Mouse (Mus musculus) urinary bladder, postnatal 36 days (tissue): ENCODE measurements around the gene Muc4.

Source experiments
- DNase-seq, 2 experiments: peaks; one replicate each; pipeline ENCODE4 v3.0.0; 2022; ENCODE audit warnings: low spot score in 2 of 2, mixed read lengths in 1 of 2

Muc4 gene

DNA sequence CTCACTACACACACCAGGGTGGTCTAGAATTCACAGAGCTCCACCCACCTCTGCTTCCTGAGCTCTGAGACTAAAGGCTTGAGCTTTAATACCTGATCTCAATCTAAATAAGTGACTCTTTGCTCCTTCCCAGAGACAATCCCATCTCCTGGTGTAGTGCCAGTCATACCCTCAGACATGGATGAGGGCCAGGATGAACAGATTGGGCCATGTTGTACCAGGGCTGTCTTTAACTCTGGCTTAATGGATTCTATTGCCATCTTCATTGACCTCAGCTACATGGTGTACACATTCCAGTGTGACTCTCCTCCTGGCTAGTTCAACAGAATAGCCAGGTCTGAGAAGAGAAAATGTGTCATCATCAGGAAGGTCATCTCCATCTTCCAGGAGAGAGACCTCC, 9.2 kb upstream of the Muc4 start:
- no peak for DNase-seq

DNA sequence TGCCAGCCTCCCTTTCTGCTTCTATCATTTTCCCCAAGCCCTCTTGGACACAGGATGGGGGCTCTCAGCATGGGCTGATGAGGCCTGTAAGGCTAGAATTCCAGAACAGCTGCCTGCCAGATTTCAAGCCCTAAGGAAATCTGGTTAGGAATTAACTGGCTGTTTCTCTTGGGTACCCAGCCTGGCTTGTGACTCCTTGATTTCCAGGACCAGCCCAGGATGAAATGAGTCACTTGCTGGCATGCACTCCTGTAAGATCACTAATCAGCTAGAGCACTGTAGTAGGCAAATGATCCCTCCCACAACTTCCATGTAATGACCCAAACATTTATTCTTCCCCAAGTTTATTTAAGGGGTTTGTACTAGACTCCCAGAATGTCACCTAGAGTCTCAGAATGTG, 7.4 kb upstream of the Muc4 start:
- DNase-seq: no peak

DNA sequence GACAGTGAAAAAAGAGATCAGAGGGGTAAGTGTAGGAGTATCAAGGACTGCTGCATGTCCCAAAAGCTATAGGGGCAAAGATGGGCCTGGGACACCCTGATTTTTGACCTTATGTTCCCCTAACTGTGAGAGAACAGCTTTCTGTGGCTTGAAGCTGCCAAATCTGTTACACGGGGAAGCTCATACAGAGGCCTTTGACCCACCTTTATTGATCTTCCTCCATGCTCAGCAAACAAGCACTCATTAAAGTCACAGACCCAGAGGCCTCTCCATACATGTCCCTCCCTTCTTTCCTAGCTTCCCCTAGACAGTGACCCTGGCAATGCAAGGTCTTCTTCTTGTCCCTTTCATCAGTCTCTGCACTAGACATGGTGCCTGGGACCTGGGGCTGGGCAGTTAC, 7.0 kb upstream of the Muc4 start:
- no peak for DNase-seq

DNA sequence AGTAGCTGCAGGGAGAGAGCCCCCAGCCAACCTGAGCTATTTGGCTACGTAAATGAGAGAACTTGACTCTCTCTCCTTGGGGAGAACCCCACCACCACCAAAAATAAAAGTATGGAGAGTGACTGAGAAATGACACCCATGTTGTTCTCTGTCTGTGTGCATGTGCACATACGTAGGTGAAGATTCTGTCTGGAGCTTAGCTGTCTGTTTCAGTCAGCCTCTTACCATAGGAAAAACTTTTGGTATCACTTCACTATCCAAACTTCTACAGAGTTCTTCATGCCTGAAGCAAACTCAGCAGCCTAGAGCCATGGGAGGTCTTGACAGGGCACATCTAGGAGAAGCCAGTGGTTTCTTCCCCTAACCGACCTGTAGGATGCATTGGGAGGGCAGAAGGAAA, 2.5 kb upstream of the Muc4 start:
- no peak for DNase-seq

DNA sequence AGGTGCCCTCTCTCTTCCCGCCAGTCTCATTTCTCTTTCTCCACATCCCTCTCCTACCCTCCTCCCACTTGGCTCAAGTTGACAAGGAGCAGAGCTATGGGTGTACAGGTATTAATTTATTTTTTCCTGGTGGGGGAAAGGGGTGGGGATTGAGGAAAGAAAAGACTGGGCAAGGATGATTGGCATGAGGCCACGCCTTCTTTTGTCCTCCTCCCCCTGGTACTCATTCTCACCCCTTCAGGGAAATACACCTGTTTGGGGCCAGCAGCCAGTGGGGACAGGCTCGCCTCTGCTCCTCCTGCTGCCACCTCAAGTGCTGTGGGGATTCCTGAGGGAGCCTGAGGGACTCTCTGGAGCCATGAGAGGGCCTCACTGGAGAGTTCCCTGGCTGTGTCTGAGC, 336 bp downstream of the Muc4 start:
- no peak for DNase-seq

DNA sequence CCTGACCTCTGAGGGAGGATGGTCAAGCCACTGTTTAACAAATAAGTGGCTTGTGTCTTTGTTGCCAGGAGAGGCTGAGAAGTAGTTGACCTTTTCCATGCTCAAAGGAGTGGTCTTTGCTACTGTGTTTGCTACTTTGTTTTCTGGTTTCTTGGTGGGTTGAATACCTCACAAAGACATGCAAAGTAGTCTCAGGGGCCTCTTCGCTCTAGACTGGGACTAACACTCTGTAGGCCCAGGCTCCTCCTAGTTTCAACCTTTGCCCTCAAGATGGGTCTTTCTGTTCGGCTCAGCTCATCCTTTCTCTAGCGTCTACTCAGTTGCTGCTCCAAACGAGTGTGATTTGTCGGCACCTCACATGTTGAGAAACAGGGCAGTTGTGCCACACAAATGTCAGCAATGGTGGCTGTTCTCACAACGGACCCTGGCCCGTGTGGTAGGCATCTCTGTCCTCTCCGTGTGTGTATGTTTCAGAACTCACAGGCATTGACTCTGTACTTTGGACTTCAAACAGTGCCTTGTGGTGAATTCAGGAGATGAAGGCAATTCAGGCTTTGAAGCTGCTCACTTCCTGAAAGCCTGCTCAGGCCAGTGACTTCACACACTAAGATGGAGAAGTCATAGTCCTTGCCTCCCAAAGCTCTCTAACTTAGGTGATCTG, 4.4 kb downstream of the Muc4 start:
- DNase-seq: no peak

DNA sequence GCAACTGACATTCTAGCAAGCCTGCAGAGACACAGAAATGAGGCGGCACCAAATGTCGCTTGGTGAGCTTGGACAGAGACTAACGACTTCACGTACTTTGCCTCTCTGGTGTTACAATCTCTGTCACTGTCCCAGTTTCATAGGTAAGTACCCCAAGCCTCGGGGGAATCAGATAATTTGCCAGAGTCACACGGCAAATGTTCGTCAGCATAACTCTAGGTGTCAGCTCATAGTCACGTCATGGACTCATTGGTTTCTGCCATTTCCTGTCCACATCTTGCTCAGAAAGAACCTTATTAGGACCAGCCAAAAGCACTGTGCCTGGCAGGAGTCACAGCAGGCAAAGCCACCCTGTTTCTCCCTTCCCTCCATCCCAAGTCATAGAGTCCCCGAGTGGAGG, 5.7 kb downstream of the Muc4 start:
- DNase-seq: no peak

DNA sequence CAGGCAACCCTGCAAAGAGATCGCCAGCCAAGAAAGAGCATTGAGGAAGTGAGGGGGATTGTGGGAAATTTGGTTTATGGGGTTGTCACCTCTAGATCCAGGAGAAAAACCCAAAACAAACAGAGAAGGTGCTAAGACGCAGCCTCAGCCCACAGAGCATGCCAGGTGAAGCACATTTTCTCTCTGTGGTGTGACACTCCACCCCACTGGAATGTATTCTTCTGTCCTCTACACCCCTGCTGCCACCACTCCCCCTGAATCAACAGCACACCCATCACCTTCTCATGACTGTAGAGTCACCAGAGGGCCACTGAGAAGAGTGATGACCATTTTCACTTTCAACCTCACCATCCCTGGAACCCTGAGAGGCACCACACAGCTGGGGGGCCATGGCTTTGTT, 7.0 kb downstream of the Muc4 start:
- no peak for DNase-seq

DNA sequence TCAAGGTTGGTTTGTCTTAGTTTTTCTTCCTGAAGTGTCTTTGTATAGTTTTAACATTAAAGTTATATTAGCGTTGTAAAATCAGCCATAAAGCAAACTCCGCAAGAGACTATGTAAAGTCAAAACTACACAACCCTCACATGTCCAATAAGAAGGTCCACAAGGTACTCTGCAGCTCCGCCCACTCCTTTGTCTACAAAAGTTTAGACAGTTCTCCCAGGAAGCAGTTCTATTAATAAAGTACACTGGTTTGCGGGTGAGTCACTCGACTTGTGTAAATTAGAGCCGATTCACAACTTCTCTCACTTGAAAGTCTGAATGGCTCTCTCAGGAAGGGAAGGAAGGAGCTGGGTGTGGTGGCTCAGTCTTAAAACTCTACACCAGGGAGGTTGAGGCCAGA, 10.2 kb downstream of the Muc4 start:
- peak in 1 of 2 experiments; percentile 3 for DNase-seq

DNA sequence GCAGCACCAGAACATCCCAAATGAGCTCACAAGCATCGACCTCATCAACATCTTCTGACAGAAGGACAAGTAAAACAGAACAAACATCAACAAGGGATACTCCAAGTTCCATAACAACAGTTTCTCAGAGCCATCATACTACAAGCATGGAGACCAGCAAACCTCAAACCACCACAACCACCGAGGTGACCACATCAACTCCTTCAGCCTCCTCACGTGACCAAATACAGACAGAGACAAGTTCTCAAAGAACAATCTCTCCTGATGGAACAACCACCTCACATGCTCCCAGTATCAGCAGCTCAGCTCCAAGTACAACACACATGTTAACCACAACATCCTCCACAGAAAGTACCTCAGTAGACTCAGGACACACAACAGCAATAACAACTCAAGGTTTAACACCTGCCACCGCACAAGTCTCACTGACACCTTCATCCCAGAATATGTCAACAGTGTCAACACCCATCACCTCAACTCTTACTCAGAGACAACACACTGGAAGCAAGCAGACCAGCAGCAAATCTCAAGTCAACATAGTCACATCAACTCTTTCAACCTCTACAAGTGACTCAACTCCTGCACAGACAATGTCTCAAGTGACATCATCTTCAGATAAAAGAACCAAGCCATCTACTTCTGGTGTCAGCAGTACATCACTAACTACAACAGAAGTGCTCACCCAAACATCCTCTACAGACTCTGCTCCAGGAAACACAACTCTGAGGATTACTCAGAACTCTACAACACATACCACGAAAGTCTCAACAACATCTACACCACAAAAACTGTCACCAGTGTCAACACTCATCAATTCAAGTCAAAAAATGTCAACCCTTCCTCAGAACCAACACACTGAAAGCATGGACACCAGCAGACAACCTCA, 14.8 kb downstream of the Muc4 start:
- DNase-seq: no peak

DNA sequence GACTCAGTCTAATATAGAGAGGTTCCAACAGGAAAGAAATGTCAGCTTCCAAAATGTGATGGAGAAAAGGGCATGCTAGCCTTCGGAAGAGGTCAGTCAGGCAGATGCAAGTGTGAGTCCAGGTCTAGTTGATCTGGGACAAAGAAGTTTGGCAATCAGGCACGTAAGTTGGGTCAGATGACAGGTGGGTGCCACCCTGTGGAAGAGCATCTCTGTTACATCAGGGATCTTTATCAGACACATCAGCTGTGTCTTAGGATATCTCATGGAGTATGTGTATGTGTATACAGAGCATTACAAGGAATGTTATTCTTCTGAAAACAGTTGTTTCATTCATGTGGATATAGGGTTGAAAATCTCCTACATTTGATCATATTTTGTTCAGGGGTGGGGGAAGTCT, 28.9 kb downstream of the Muc4 start:
- no peak for DNase-seq

DNA sequence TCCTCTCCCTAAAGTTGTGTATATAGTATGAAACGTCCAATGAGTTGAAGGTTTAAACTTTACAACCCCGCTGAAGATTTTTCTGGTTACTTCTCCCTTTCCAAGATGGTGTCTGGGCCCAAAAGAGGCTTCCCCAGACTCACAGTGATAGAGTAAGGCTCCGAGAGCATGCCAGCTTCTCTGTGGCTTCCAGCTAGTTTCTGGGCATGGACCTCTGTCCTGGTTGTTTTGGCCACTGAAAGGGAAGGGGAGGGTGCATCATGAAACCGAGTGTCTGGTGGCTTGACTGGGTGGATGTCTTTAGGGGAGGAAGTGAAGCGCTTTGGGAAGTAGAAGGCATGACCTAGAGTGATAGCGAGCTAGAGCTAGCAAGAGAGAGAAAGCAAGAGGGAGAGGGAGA, 29.3 kb downstream of the Muc4 start:
- no peak for DNase-seq

DNA sequence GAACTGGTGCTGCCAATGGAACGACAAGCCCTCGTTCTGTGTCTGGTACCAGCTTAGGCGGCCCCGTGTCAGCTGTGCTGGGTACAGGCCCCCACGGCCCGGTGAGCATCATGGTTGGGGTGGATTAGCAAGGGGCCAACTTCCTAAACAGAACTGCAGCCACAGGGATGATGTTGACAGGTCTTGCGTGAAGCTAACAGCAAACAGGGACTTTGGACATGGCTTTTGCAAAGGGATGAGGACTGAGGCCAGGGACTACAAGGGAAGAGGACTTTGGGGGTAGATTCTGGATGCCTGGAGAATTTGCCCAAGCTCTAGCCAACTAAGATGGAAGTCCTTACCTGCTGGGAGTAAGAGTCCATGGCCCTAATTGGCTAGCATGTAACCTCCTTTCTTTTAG, 31.2 kb downstream of the Muc4 start:
- no peak for DNase-seq

DNA sequence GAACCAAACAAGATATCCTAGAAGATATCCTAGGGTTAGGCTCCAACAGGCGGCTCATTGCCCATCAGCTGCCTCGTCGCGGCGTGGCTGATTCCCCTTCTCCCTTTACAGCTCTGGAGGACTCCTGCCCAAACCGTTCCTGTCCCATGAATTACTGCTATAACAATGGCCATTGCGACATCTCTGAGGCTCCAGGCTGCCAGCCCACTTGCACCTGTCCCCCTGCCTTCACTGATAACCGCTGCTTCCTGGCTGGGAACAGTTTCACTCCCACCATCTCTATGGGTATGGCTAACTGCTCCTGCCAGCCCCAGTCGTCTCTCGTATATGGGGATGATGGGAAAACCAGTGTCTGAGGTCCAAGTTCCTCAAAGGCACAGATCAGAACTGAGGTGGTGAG, 41.0 kb downstream of the Muc4 start:
- DNase-seq: no peak

DNA sequence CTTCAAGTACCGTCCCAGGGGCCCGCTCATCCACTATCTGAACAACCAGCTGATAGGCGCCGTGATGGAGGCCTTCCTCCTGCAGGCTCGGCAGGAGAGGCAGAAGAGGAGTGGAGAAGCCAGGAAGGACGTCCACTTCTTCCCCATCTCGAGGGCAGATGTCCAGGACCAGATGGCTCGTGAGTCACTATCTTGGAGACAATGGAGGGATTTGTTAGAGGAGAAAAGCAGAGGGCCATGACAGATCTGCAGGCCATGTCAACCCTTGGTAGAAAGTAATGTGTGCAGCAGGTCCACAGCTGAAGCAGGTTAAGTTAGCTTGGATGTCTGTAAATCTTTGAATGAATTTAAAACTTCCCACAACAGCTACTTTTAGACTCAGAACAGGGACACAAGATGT, 43.3 kb downstream of the Muc4 start:
- DNase-seq: no peak

DNA sequence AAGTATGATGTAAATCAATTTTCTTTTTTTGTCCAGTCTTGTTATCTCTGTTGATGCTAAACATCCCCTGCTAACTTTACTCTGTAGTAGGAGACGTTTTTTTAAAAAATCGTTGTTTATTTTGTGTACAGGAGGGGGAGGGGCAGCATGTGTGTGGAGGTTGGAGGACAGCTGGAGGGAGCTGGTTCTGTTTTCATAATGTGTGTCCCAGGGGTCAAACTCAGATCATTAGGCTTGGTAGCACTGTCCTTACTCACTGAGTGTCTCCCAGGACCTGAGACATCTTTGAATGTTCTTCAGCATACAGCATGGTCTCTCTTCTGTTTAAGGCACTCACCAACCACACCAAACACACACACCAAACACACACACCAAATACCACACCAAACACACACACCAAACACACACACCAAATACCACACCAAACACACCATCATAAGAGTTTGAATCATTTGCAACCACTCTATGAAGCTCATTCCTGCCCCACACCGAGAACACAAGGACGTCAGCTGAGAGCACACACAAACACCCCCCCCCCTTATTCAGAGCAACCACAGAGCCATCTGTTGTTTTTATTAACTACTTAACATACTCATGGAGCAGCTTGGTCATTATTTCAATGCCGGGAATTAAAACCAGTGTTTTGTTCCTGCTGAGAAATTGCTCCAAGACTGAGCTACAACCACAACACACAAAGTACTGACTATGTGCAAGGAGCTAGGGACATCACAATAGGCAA, 47.8 kb downstream of the Muc4 start:
- no peak for DNase-seq

DNA sequence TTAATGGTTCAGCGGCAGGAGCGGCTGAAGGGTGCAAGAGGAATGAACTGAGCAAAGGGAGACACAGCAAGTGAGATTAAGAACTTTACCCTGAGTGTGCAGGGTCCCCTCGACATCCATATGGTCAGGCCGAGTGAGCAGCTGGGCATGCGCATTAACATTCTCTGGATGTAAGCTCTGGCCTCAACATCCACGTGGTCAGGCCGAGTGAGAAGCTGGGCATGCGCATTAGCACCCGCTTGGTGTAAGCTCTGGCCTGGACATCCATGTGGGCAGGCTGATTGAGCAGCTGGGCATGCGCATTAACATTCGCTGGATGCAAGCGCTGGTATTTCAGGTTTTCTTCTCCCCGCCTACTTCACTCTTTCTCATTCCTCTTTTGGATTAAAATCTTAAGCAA, 49.2 kb downstream of the Muc4 start:
- peak; percentile 5 to 27 for DNase-seq

DNA sequence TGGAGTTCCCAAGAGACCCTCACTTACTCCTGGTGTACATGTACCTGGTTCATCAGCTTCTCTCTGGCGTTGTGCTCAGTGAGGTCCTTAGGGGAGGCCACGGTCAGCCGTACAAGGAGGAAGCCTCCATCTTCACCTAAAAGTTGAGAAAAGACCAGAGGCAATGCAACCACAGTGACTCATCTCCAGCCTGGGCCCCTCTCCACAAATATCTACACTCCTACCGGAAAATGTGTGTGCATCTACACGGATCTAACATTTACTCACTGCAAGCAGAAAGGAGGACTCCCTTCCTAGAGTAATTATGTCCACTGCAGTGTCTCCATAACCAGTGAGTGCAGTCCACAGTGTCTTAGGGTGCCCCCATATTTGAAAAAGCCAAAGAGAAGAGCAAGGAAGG, 54.4 kb downstream of the Muc4 start:
- no peak for DNase-seq

DNA sequence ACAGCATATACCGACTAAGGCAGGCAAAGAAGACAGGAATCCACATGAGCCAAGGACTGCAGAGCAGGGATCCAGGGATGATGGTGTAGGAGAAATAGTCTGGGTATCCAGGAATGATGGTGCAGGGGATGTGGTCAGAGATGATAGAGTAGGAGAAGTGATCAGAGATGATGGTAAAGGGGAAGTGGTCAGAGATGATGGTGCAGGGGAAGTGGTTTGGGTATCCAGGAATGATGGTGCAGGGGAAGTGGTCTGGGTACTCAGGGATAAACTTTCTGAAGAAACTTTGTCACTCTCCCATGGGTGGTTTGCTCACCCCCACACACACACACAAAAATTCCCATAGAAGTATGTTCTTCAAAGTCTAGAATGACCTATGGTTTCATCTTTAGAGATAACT, 59.5 kb downstream of the Muc4 start:
- no peak for DNase-seq

DNA sequence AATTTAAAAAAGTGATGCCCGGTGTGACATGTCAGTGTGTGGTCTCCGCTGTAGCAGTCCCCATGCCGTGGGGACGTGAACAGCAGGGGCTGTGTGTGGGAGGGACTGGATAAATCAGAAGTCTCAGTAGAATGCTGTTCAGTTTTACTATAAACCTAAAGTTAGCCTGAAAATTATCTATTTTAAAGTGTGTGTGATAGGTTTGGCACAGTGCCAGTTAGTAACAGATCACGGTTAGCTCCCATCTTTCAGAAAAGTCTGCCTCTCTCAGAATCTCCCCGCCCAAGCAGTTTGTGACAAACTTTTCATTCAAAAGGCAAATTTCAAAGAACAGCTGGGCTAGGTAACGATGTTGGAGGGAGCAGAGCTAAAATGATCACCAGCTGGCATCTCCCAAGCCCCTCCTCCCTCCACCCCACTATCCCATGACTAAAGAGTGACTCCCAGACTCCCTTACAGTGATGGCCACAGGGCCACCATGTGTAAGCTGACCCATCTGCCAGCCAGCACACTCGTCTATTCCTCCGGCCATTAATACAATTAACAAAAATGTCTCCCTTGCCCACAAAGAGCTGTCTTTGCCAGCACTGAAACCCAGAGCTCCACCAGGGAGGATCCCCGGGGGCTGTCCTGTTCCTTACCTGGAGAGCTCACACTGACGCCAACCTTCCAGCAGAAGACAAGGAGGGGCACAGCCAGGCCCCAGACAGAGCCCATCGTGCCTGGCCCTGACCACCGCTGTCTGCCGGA, 61.2 kb downstream of the Muc4 start:
- DNase-seq: no peak

DNA sequence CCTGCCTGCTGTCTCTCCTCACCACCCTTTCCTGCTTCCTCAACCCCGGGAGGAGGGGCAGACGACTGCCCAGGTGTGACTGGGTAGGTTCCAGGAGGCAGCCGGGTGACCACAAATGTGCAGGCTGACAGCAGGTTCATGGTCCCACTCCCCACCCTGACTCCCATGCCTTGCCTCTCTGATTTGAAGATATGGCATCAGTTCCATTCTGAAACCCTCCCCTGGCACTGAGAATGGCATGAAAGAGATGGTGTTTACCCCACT, 61.7 kb downstream of the Muc4 start, which contains the start of gene Muc20:
Gene Muc20 (minus strand): TSS at position 10 of the 264 bp plus-strand sequence.
- DNase-seq: no peak

DNA sequence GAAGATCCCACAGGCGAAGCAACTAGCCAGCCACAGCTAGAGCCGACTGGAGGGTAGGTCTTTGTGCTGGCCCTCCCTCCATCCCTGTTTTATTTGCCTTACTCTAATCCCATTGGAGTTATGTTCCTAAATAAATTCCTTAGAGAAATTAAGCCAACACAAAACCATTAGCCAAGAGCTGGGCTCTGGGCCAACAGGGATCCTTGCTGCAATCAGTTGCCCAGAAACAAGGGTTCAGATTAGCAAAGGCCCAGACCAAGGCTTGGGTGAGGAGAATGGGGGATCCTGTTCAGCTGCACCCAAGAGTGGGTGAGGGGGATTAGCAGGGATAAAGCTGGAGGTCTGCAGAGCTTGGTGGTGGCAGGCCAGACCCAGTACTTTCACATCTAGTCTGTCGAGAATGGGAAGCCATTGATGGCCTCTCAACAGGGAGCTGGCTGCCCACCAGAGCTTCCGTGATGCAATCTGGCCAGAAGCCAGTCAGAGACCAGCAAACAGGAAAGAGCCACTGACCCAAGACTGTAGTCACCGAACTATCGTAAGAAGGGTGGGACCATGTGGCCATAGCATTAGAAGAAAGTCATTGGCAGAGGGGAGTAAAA, 67.7 kb downstream of the Muc4 start:
- peak; percentile 22 to 82 for DNase-seq
